Mouse (Mus musculus): ENCODE measurements around the gene Nfatc2. TPM values are rescaled to one million over a fixed set of nuclear protein-coding genes. Genes with fewer than 3 reads are reported as not detected.

The Nfatc2 gene
- polyA plus RNA-seq, 1 experiment from 2014 or later: 0.54 TPM

- no peak overlapping the region for H3K4me3 ChIP-seq
- no peaks in the 10 kb centered on the region for H3K27me3 ChIP-seq (ENCODE audit: low read depth, poor library complexity, severe bottlenecking)
- no peaks in the 10 kb centered on the region for H3K36me3 ChIP-seq
- no peaks in the 10 kb centered on the region for H3K9me3 ChIP-seq (replicated peaks)
- no peak overlapping the region for H3K27ac ChIP-seq (replicated peaks)
- H3K4me1 ChIP-seq: peaks cover 12% of the 10 kb centered on the region
- no peak for DNase-seq (ENCODE audit: low spot score)
- 81% methylated on average over 7 of the region's 7 CpGs for WGBS
Observed at GRCm38 (mm10) chr2:168541223-168541622, 60.2 kb downstream of the Nfatc2 start.

- H3K4me3 ChIP-seq: no peak overlapping the region
- H3K27ac ChIP-seq (replicated peaks): no peak overlapping the region
- no peaks in the 10 kb centered on the region for H3K9me3 ChIP-seq (replicated peaks)
- WGBS: 81% methylated on average over 15 of the region's 15 CpGs
- H3K4me1 ChIP-seq: peaks cover 5% of the 10 kb centered on the region
- no peak for DNase-seq (ENCODE audit: low spot score)
- no peaks in the 10 kb centered on the region for H3K36me3 ChIP-seq
- H3K27me3 ChIP-seq (ENCODE audit: low read depth, poor library complexity, severe bottlenecking): no peaks in the 10 kb centered on the region
Observed at GRCm38 (mm10) chr2:168539594-168540222, 61.7 kb downstream of the Nfatc2 start.

GRCm38 (mm10) chr2:168539026-168539425 lies 62.4 kb downstream of the Nfatc2 start:
- Histone ChIP-seq H3K27me3 (ENCODE audit: low read depth, poor library complexity, severe bottlenecking) (no peaks in the 10 kb centered on the region), H3K4me1 (peaks cover 5% of the 10 kb centered on the region), H3K36me3 (no peaks in the 10 kb centered on the region), H3K4me3 (no peak overlapping the region), H3K9me3 (replicated peaks) (no peaks in the 10 kb centered on the region), H3K27ac (replicated peaks) (no peak overlapping the region)
- DNase-seq (ENCODE audit: low spot score): no peak
- 92% methylated on average over 6 of the region's 6 CpGs for WGBS

DNA sequence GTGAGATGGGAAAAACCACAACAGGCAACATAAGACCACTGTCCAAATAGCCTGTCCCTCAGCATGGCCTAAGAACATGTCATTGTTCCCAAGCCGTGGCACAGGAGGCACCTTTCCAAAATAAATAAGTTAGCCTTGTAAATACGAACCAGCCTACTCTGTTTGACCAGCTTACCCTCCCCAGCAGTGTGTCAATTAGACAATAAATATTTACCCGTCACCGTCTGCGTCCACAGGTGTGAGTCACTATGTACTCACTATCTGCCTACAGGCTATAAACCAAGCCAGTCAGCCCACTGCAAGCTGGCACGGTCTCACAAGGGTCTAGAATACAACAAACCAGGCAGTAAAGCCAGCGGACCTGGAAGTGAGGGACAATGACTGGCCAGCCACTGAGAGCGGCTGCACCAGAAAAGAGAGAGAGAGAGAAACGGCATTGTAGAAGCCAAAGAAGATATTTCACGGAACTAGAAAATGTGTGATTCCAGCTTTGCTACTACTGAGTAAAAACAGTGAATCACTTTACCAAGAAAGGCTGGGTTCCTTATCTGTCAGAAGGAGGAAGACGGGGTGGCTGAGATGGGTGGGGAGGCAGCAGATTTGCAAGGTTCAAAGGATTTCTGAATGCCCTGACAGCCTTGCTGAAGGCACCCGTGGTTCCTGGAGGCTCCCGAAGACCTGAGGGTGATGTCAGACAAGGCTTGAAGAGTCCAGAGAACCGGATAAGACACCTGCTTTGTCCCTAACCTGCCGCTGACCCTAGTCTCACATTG lies 69.2 kb downstream of the Nfatc2 start:
- 83% methylated on average over 15 of the region's 15 CpGs for WGBS
- H3K9me3 ChIP-seq (replicated peaks): no peaks in the 10 kb centered on the region
- no peak overlapping the region for H3K4me3 ChIP-seq
- no peak for DNase-seq (ENCODE audit: low spot score)
- H3K27me3 ChIP-seq (ENCODE audit: low read depth, poor library complexity, severe bottlenecking): 0 out of 2 replicates have a peak, but pooled peaks cover 4% of the 10 kb centered on the region
- H3K36me3 ChIP-seq: no peaks in the 10 kb centered on the region
- no peak overlapping the region for H3K27ac ChIP-seq (replicated peaks)
- peaks cover 10% of the 10 kb centered on the region; the same call in 1 of the 2 replicates for H3K4me1 ChIP-seq

GRCm38 (mm10) chr2:168528551-168528950 lies 72.9 kb downstream of the Nfatc2 start:
- H3K9me3 ChIP-seq (replicated peaks): no peaks in the 10 kb centered on the region; the same call in 1 of the 2 replicates
- H3K36me3 ChIP-seq: no peaks in the 10 kb centered on the region
- H3K4me1 ChIP-seq: peaks cover 30% of the 10 kb centered on the region
- no peak overlapping the region for H3K27ac ChIP-seq (replicated peaks)
- H3K27me3 ChIP-seq (ENCODE audit: low read depth, poor library complexity, severe bottlenecking): peaks cover 37% of the 10 kb centered on the region
- H3K4me3 ChIP-seq: no peak overlapping the region
- WGBS: 71% methylated on average over 8 of the region's 8 CpGs
- no peak for DNase-seq (ENCODE audit: low spot score)

GRCm38 (mm10) chr2:168527430-168527792 lies 74.0 kb downstream of the Nfatc2 start:
- Histone ChIP-seq H3K4me1 (peaks cover 30% of the 10 kb centered on the region), H3K9me3 (replicated peaks) (no peaks in the 10 kb centered on the region; the same call in 1 of the 2 replicates), H3K27ac (replicated peaks) (no peak overlapping the region), H3K4me3 (no peak overlapping the region), H3K27me3 (ENCODE audit: low read depth, poor library complexity, severe bottlenecking) (peaks cover 37% of the 10 kb centered on the region), H3K36me3 (no peaks in the 10 kb centered on the region)
- WGBS: 94% methylated on average over 10 of the region's 10 CpGs
- no peak for DNase-seq (ENCODE audit: low spot score)

GRCm38 (mm10) chr2:168526547-168527429 lies 74.7 kb downstream of the Nfatc2 start:
- H3K27ac ChIP-seq (replicated peaks): no peak overlapping the region
- no peak overlapping the region for H3K4me3 ChIP-seq
- no peak for DNase-seq (ENCODE audit: low spot score)
- peaks cover 37% of the 10 kb centered on the region for H3K27me3 ChIP-seq (ENCODE audit: low read depth, poor library complexity, severe bottlenecking)
- WGBS: 87% methylated on average over 18 of the region's 18 CpGs
- H3K4me1 ChIP-seq: peaks cover 30% of the 10 kb centered on the region
- no peaks in the 10 kb centered on the region for H3K36me3 ChIP-seq
- H3K9me3 ChIP-seq (replicated peaks): no peaks in the 10 kb centered on the region; the same call in 1 of the 2 replicates

DNA sequence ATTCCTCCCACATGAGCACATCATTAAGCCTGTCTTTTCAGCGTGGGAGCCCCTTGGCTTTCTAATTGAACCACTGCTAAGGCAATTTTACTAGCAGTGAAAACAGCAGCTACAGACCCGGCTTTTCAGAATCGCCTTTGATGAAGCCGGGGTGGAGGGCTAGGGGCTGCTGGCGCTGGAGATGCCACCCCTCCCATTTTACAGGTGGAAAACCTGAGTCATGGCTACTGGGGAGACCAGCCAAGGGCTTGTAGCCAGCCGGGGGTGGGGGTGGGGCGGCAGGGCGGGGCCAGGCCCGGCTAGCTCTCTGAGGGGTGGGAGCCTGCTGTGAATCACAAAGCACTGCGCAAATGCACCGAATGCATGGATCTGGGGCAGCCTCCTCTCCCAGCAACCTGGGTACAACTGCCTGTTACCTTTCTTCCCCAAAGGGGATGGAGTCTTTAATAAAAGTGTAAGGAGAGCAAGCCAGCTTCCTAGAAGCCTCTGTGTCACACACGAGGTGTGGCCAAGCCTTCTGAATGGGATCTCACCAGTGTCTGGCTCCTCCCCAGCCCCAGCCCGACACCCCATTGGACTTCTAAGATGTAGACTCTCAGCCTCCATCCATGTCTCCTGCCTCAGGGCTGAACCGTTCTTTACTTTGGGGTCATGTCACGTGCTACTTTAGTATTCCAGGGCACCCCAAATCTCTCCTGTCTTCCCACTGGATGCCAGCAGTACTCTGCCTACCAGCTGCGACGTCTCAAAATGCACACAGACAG lies 75.9 kb downstream of the Nfatc2 start:
- Histone ChIP-seq H3K27me3 (ENCODE audit: low read depth, poor library complexity, severe bottlenecking) (peaks cover 37% of the 10 kb centered on the region), H3K27ac (replicated peaks) (peak overlapping the region; percentile 64), H3K4me1 (peaks cover 30% of the 10 kb centered on the region), H3K36me3 (no peaks in the 10 kb centered on the region), H3K9me3 (replicated peaks) (no peaks in the 10 kb centered on the region; the same call in 1 of the 2 replicates), H3K4me3 (peak overlapping the region; percentile 45)
- DNase-seq (ENCODE audit: low spot score): peak; percentile 25
- WGBS: 9% methylated on average over 17 of the region's 17 CpGs

- WGBS: 1% methylated on average over 13 of the region's 13 CpGs
- peak overlapping the region; percentile 45 for H3K4me3 ChIP-seq
- no peaks in the 10 kb centered on the region for H3K36me3 ChIP-seq
- peak; percentile 72 for DNase-seq (ENCODE audit: low spot score)
- peaks cover 37% of the 10 kb centered on the region for H3K27me3 ChIP-seq (ENCODE audit: low read depth, poor library complexity, severe bottlenecking)
- peaks cover 26% of the 10 kb centered on the region for H3K4me1 ChIP-seq
- H3K9me3 ChIP-seq (replicated peaks): no peaks in the 10 kb centered on the region; the same call in 1 of the 2 replicates
- peak overlapping the region; percentile 64 for H3K27ac ChIP-seq (replicated peaks)
Observed at GRCm38 (mm10) chr2:168524905-168525381, 76.5 kb downstream of the Nfatc2 start.

DNA sequence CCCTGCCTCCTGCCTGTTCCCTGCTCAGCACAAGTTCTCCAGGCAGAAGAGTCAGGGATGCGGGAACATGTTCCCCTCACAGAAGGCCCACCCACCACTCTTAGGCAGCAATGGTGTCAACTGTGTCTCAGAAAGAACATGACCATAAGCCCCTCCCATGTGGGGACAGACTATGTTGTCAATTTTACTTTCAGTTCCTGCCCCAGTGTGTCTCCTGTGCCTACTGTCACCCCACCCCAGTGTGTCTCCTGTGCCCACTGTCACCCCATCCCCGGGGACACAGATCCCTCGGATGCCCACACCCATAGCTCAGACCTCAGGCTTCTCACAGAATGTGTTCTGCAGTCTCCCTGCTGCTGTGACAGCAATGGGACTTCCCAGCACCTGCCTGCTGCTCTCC lies 79.2 kb downstream of the Nfatc2 start:
- H3K4me1 ChIP-seq: peaks cover 27% of the 10 kb centered on the region
- peaks cover 33% of the 10 kb centered on the region for H3K27me3 ChIP-seq (ENCODE audit: low read depth, poor library complexity, severe bottlenecking)
- H3K4me3 ChIP-seq: no peak overlapping the region
- H3K9me3 ChIP-seq (replicated peaks): no peaks in the 10 kb centered on the region; the same call in 1 of the 2 replicates
- 88% methylated on average over 3 of the region's 3 CpGs for WGBS
- H3K27ac ChIP-seq (replicated peaks): no peak overlapping the region
- DNase-seq (ENCODE audit: low spot score): no peak
- no peaks in the 10 kb centered on the region for H3K36me3 ChIP-seq

DNA sequence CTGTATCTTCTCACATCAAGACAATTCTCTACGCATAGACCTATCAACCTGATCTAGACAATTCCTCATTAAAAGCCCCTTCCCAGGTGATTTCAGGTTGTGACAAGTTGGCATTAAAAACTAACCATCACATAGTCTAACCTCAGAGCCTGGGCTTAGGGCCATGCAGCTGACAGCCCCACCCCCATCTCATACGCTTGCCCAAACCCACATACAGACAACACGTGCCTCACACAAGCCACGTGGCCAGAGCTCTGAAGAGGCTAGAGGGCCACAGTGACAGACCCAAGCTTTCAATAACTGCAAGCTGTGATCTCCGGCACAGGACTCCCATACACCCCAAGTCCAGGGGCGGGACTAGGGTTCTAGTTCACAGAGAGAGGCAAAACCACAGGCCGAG lies 80.7 kb downstream of the Nfatc2 start:
- H3K4me3 ChIP-seq: no peak overlapping the region
- WGBS: 93% methylated on average over 7 of the region's 7 CpGs
- H3K27ac ChIP-seq (replicated peaks): no peak overlapping the region
- no peaks in the 10 kb centered on the region for H3K36me3 ChIP-seq
- H3K27me3 ChIP-seq (ENCODE audit: low read depth, poor library complexity, severe bottlenecking): peaks cover 20% of the 10 kb centered on the region
- H3K9me3 ChIP-seq (replicated peaks): no peaks in the 10 kb centered on the region
- DNase-seq (ENCODE audit: low spot score): no peak
- H3K4me1 ChIP-seq: peaks cover 23% of the 10 kb centered on the region

- Histone ChIP-seq H3K4me3 (no peak overlapping the region), H3K9me3 (replicated peaks) (no peaks in the 10 kb centered on the region), H3K27me3 (ENCODE audit: low read depth, poor library complexity, severe bottlenecking) (peaks cover 9% of the 10 kb centered on the region), H3K36me3 (no peaks in the 10 kb centered on the region), H3K4me1 (peaks cover 11% of the 10 kb centered on the region), H3K27ac (replicated peaks) (no peak overlapping the region)
- WGBS: 87% methylated on average over 8 of the region's 8 CpGs
- no peak for DNase-seq (ENCODE audit: low spot score)
Observed at GRCm38 (mm10) chr2:168519589-168519988, 81.9 kb downstream of the Nfatc2 start.

Measured in midbrain, embryonic 10.5 days (tissue).